Mouse (Mus musculus): Measurements from ENCODE around the gene Ubr4. TPM values are rescaled to one million over a fixed set of nuclear protein-coding genes. Genes with fewer than 3 reads are reported as not detected.

Gene Ubr4
- total and polyA plus RNA-seq, 3 experiments: 90.0 to 123 (median 109) TPM

- TF ChIP-seq POLR2A (IDR thresholded peaks at IDR 0.05; ENCODE audit: insufficient read depth, low read depth, low read length) (no peak), CTCF (IDR thresholded peaks at IDR 0.05) (no peak; the same call in 1 of the 2 replicates), EP300 (IDR thresholded peaks at IDR 0.05; ENCODE audit: insufficient read depth, low read depth, low read length) (no peak)
- Histone ChIP-seq H3K27ac (peak overlapping the region; percentile 83), H3K36me3 (ENCODE audit: control insufficient read depth, insufficient read depth, low read length) (no peaks in the 10 kb centered on the region), H3K9ac (ENCODE audit: low read depth, low read length) (peak overlapping the region; percentile 93), H3K79me2 (replicated peaks; ENCODE audit: control insufficient read depth, insufficient read depth, low read length) (no peaks in the 10 kb centered on the region), H3K4me1 (ENCODE audit: control insufficient read depth, insufficient read depth, low read length) (peaks cover 6% of the 10 kb centered on the region), H3K4me3 (peak overlapping the region; percentile 100), H3K27me3 (ENCODE audit: control insufficient read depth, insufficient read depth, low read length) (no peaks in the 10 kb centered on the region)
- intact Hi-C loops (cut with DNase I): no loop called here
- under 1% methylated on average over 53 of the region's 53 CpGs for WGBS
- no peak for DNase-seq
These were observed 41.3 kb upstream of the Ubr4 start for GRCm38 (mm10) chr4:139310899-139311701.

GRCm38 (mm10) chr4:139311707-139312106 lies 40.7 kb upstream of the Ubr4 start:
- no peaks in the 10 kb centered on the region for H3K27me3 ChIP-seq (ENCODE audit: control insufficient read depth, insufficient read depth, low read length)
- peak overlapping the region; percentile 58 for H3K9ac ChIP-seq (ENCODE audit: low read depth, low read length)
- no peak for DNase-seq
- intact Hi-C loops (cut with DNase I): no loop called here
- no peak overlapping the region for H3K27ac ChIP-seq
- peaks cover 6% of the 10 kb centered on the region for H3K4me1 ChIP-seq (ENCODE audit: control insufficient read depth, insufficient read depth, low read length)
- TF ChIP-seq EP300 (IDR thresholded peaks at IDR 0.05; ENCODE audit: insufficient read depth, low read depth, low read length): no peak
- TF ChIP-seq POLR2A (IDR thresholded peaks at IDR 0.05; ENCODE audit: insufficient read depth, low read depth, low read length): no peak
- TF ChIP-seq CTCF (IDR thresholded peaks at IDR 0.05): no peak
- no peaks in the 10 kb centered on the region for H3K79me2 ChIP-seq (replicated peaks; ENCODE audit: control insufficient read depth, insufficient read depth, low read length)
- 40% methylated on average over 14 of the region's 14 CpGs for WGBS
- H3K36me3 ChIP-seq (ENCODE audit: control insufficient read depth, insufficient read depth, low read length): no peaks in the 10 kb centered on the region
- H3K4me3 ChIP-seq: peak overlapping the region; percentile 100

GRCm38 (mm10) chr4:139312632-139313031 lies 39.8 kb upstream of the Ubr4 start:
- intact Hi-C loops (cut with DNase I): no loop called here
- no peak for DNase-seq
- whole genome bisulfite sequencing: 70% methylated on average over 4 of the region's 4 CpGs

GRCm38 (mm10) chr4:139318449-139318848 lies 34.0 kb upstream of the Ubr4 start:
- no peaks in the 10 kb centered on the region for H3K27me3 ChIP-seq (ENCODE audit: control insufficient read depth, insufficient read depth, low read length)
- H3K36me3 ChIP-seq (ENCODE audit: control insufficient read depth, insufficient read depth, low read length): no peaks in the 10 kb centered on the region
- no peaks in the 10 kb centered on the region for H3K79me2 ChIP-seq (replicated peaks; ENCODE audit: control insufficient read depth, insufficient read depth, low read length)
- intact Hi-C loops (cut with DNase I): no loop called here
- TF ChIP-seq POLR2A (IDR thresholded peaks at IDR 0.05; ENCODE audit: insufficient read depth, low read depth, low read length) (no peak), CTCF (IDR thresholded peaks at IDR 0.05) (no peak), EP300 (IDR thresholded peaks at IDR 0.05; ENCODE audit: insufficient read depth, low read depth, low read length) (no peak)
- no peak overlapping the region for H3K9ac ChIP-seq (ENCODE audit: low read depth, low read length)
- H3K27ac ChIP-seq: no peak overlapping the region
- H3K4me3 ChIP-seq: no peak overlapping the region
- no peak for DNase-seq
- 94% methylated on average over 11 of the region's 11 CpGs for WGBS
- no peaks in the 10 kb centered on the region for H3K4me1 ChIP-seq (ENCODE audit: control insufficient read depth, insufficient read depth, low read length)

More at GRCm38 (mm10) chr4:139312632-139313031, 39.8 kb upstream of the Ubr4 start:
- no peak overlapping the region for H3K27ac ChIP-seq
- TF ChIP-seq CTCF (IDR thresholded peaks at IDR 0.05) (peak; percentile 74), EP300 (IDR thresholded peaks at IDR 0.05; ENCODE audit: insufficient read depth, low read depth, low read length) (no peak), POLR2A (IDR thresholded peaks at IDR 0.05; ENCODE audit: insufficient read depth, low read depth, low read length) (no peak)
- no peaks in the 10 kb centered on the region for H3K27me3 ChIP-seq (ENCODE audit: control insufficient read depth, insufficient read depth, low read length)
- no peaks in the 10 kb centered on the region for H3K79me2 ChIP-seq (replicated peaks; ENCODE audit: control insufficient read depth, insufficient read depth, low read length)
- no peak overlapping the region for H3K9ac ChIP-seq (ENCODE audit: low read depth, low read length)
- H3K4me3 ChIP-seq: no peak overlapping the region
- H3K36me3 ChIP-seq (ENCODE audit: control insufficient read depth, insufficient read depth, low read length): no peaks in the 10 kb centered on the region
- peaks cover 6% of the 10 kb centered on the region for H3K4me1 ChIP-seq (ENCODE audit: control insufficient read depth, insufficient read depth, low read length)

GRCm38 (mm10) chr4:139319740-139320139 lies 32.7 kb upstream of the Ubr4 start:
- no peaks in the 10 kb centered on the region for H3K27me3 ChIP-seq (ENCODE audit: control insufficient read depth, insufficient read depth, low read length)
- 90% methylated on average over 4 of the region's 4 CpGs for WGBS
- DNase-seq: no peak
- H3K4me1 ChIP-seq (ENCODE audit: control insufficient read depth, insufficient read depth, low read length): no peaks in the 10 kb centered on the region
- H3K27ac ChIP-seq: no peak overlapping the region
- H3K36me3 ChIP-seq (ENCODE audit: control insufficient read depth, insufficient read depth, low read length): no peaks in the 10 kb centered on the region
- H3K79me2 ChIP-seq (replicated peaks; ENCODE audit: control insufficient read depth, insufficient read depth, low read length): no peaks in the 10 kb centered on the region
- intact Hi-C loops (cut with DNase I): no loop called here
- no peak overlapping the region for H3K9ac ChIP-seq (ENCODE audit: low read depth, low read length)
- no peak for TF ChIP-seq EP300 (IDR thresholded peaks at IDR 0.05; ENCODE audit: insufficient read depth, low read depth, low read length)
- no peak for TF ChIP-seq POLR2A (IDR thresholded peaks at IDR 0.05; ENCODE audit: insufficient read depth, low read depth, low read length)
- TF ChIP-seq CTCF (IDR thresholded peaks at IDR 0.05): no peak
- H3K4me3 ChIP-seq: no peak overlapping the region

- H3K79me2 ChIP-seq (replicated peaks; ENCODE audit: control insufficient read depth, insufficient read depth, low read length): no peaks in the 10 kb centered on the region
- no peaks in the 10 kb centered on the region for H3K36me3 ChIP-seq (ENCODE audit: control insufficient read depth, insufficient read depth, low read length)
- no peak overlapping the region for H3K27ac ChIP-seq
- DNase-seq: peak; percentile 68 to 75
- no peak overlapping the region for H3K4me3 ChIP-seq
- H3K27me3 ChIP-seq (ENCODE audit: control insufficient read depth, insufficient read depth, low read length): no peaks in the 10 kb centered on the region
- TF ChIP-seq EP300 (IDR thresholded peaks at IDR 0.05; ENCODE audit: insufficient read depth, low read depth, low read length) (0 out of 2 replicates have a peak, but pooled peaks have one; percentile 34), POLR2A (IDR thresholded peaks at IDR 0.05; ENCODE audit: insufficient read depth, low read depth, low read length) (peak; percentile 37; the same call in 1 of the 2 replicates), CTCF (IDR thresholded peaks at IDR 0.05) (peak; percentile 71)
- WGBS: 10% methylated on average over 10 of the region's 10 CpGs
- intact Hi-C loops (cut with DNase I): no loop called here
- H3K9ac ChIP-seq (ENCODE audit: low read depth, low read length): no peak overlapping the region; the same call in 1 of the 2 replicates
- no peaks in the 10 kb centered on the region for H3K4me1 ChIP-seq (ENCODE audit: control insufficient read depth, insufficient read depth, low read length)
These were observed 21.8 kb upstream of the Ubr4 start for GRCm38 (mm10) chr4:139330605-139331004.
